Mouse (Mus musculus) CH12.LX (cell line): ENCODE data around the gene Mrpl38. TPM values are rescaled to one million over a fixed set of nuclear protein-coding genes. Genes with fewer than 3 reads are reported as not detected.
"Not testable (repeated sequence)": the region's sequence is repeated elsewhere in the genome, so short reads cannot be mapped to it uniquely, and the experiment has no call there.

Experiments used
- DNase-seq: peaks from one replicate; pipeline ENCODE4 v3.0.0-alpha.2; 2013; ENCODE audit errors: extremely low read depth
- H3K27ac ChIP-seq: 2 replicates; pipeline ENCODE4 v1.5.1; 2012; ENCODE audit warnings: low read depth, mild to moderate bottlenecking, control low read depth, moderate library complexity; ENCODE audit not compliant: insufficient read depth
- H3K27me3 ChIP-seq: replicated peaks from 2 replicates; pipeline ENCODE3; 2012; ENCODE audit warnings: inconsistent platforms
- H3K36me3 ChIP-seq, 2 experiments: replicated peaks in 1 of 2; 2 replicates each; pipeline versions ENCODE3 to v1.6.1; 2012; ENCODE audit warnings: inconsistent platforms in 1 of 2, low read length in 1 of 2, mild to moderate bottlenecking in 1 of 2, mixed read lengths in 1 of 2, moderate library complexity in 1 of 2; ENCODE audit not compliant: control insufficient read depth in 1 of 2, insufficient read depth in 1 of 2
- H3K4me1 ChIP-seq, 2 experiments: 2 replicates each; pipeline ENCODE4 v1.6.1; 2012; ENCODE audit warnings: inconsistent platforms in 1 of 2, moderate library complexity in 1 of 2; ENCODE audit not compliant: insufficient read depth in 2 of 2, control insufficient read depth in 1 of 2
- H3K4me2 ChIP-seq: 2 replicates; pipeline ENCODE4 v1.6.1; 2012; ENCODE audit warnings: low read depth, mild to moderate bottlenecking, control low read depth; ENCODE audit not compliant: poor library complexity, insufficient read depth, severe bottlenecking
- H3K4me3 ChIP-seq, 3 experiments: fragments of 150-350 bp in 1 of 3; sonication (generic) in 1 of 3; replicated peaks in 1 of 3; 2 replicates each; pipeline versions ENCODE3 to v1.5.1; 2011 to 2012; ENCODE audit warnings: low read depth in 2 of 3, low read length in 2 of 3, mild to moderate bottlenecking in 2 of 3, moderate library complexity in 2 of 3, control low read depth in 1 of 3, improper control_type of control experiment in 1 of 3, inconsistent platforms in 1 of 3, mixed read lengths in 1 of 3; ENCODE audit not compliant: poor library complexity in 1 of 3
- H3K79me2 ChIP-seq: replicated peaks from 2 replicates; pipeline ENCODE4 v1.6.1; 2012; ENCODE audit warnings: mild to moderate bottlenecking, moderate library complexity; ENCODE audit not compliant: control insufficient read depth, poor library complexity, insufficient read depth, severe bottlenecking; ENCODE audit errors: extremely low read depth
- H3K9ac ChIP-seq: 2 replicates; pipeline ENCODE4 v1.6.1; 2012; ENCODE audit warnings: low read depth, mild to moderate bottlenecking, control low read depth, moderate library complexity; ENCODE audit not compliant: insufficient read depth
- H3K9me3 ChIP-seq: replicated peaks from 2 replicates; pipeline ENCODE3; 2012; ENCODE audit warnings: low read length, inconsistent platforms, mixed read lengths
- CHD1 ChIP-seq: IDR thresholded peaks from 2 replicates; pipeline ENCODE4 v1.6.1; 2012; ENCODE audit warnings: low read depth, low read length, improper control_type of control experiment, inconsistent platforms
- CHD2 ChIP-seq: IDR thresholded peaks from 2 replicates; pipeline ENCODE4 v1.6.1; 2011; ENCODE audit warnings: low read length, improper control_type of control experiment
- E2F4 ChIP-seq: IDR thresholded peaks from 2 replicates; pipeline ENCODE4 v1.6.1; 2011; ENCODE audit warnings: low read depth, low read length, improper control_type of control experiment; ENCODE audit not compliant: insufficient replicate concordance
- HCFC1 ChIP-seq: IDR thresholded peaks from 2 replicates; pipeline ENCODE4 v1.6.1; 2012; ENCODE audit warnings: low read depth, mild to moderate bottlenecking, inconsistent platforms, low read length, improper control_type of control experiment
- IRF4 ChIP-seq: IDR thresholded peaks from 2 replicates; pipeline ENCODE4 v1.6.1; 2014; ENCODE audit warnings: low read depth, mild to moderate bottlenecking, inconsistent platforms, low read length, improper control_type of control experiment
- JUN ChIP-seq: IDR thresholded peaks from 2 replicates; pipeline ENCODE4 v1.6.1; 2011; ENCODE audit warnings: low read depth, mild to moderate bottlenecking, low read length, improper control_type of control experiment, moderate library complexity; ENCODE audit not compliant: insufficient read depth
- JUND ChIP-seq: conservative IDR thresholded peaks from 2 replicates; pipeline ENCODE4 v1.6.1; 2011; ENCODE audit warnings: low read depth, low read length, improper control_type of control experiment
- MAFK ChIP-seq: IDR thresholded peaks from 2 replicates; pipeline ENCODE4 v1.6.1; 2011; ENCODE audit warnings: low read length, improper control_type of control experiment; ENCODE audit not compliant: insufficient replicate concordance
- MAX ChIP-seq: IDR thresholded peaks from 2 replicates; pipeline ENCODE4 v1.6.1; 2011; ENCODE audit warnings: low read length, improper control_type of control experiment
- MEF2A ChIP-seq: IDR thresholded peaks from 2 replicates; pipeline ENCODE4 v1.6.1; 2014; ENCODE audit warnings: low read depth, mild to moderate bottlenecking, inconsistent platforms, low read length, improper control_type of control experiment, borderline replicate concordance
- PAX5 ChIP-seq: IDR thresholded peaks from 2 replicates; pipeline ENCODE4 v1.6.1; 2012; ENCODE audit warnings: low read length, inconsistent platforms, mixed read lengths
- POLR2A ChIP-seq: IDR thresholded peaks from 2 replicates; pipeline ENCODE4 v1.6.1; 2011; ENCODE audit warnings: low read depth, mild to moderate bottlenecking, improper control_type of control experiment, low read length
- RCOR1 ChIP-seq: conservative IDR thresholded peaks from 2 replicates; pipeline ENCODE4 v1.6.1; 2012; ENCODE audit warnings: low read depth, mild to moderate bottlenecking, inconsistent platforms, low read length, improper control_type of control experiment
- SIN3A ChIP-seq: IDR thresholded peaks from 2 replicates; pipeline ENCODE4 v1.6.1; 2012; ENCODE audit warnings: low read length, improper control_type of control experiment, inconsistent platforms
- SMC3 ChIP-seq: IDR thresholded peaks from 2 replicates; pipeline ENCODE4 v1.6.1; 2011; ENCODE audit warnings: low read depth, low read length, improper control_type of control experiment
- TBP ChIP-seq: conservative IDR thresholded peaks from 2 replicates; pipeline ENCODE4 v1.6.1; 2011; ENCODE audit warnings: low read depth, low read length, improper control_type of control experiment
- UBTF ChIP-seq: IDR thresholded peaks from 2 replicates; pipeline ENCODE4 v1.6.1; 2012; ENCODE audit warnings: low read depth, mild to moderate bottlenecking, inconsistent platforms, low read length, improper control_type of control experiment, moderate library complexity
- USF1 ChIP-seq: IDR thresholded peaks from 2 replicates; pipeline ENCODE4 v1.6.1; 2014; ENCODE audit warnings: low read depth, mild to moderate bottlenecking, inconsistent platforms, low read length, improper control_type of control experiment
- USF2 ChIP-seq: conservative IDR thresholded peaks from 2 replicates; pipeline ENCODE4 v1.6.1; 2011; ENCODE audit warnings: low read depth, low read length, improper control_type of control experiment
- ZMIZ1 ChIP-seq: IDR thresholded peaks from 2 replicates; pipeline ENCODE4 v1.6.1; 2012; ENCODE audit warnings: low read depth, mild to moderate bottlenecking, inconsistent platforms, low read length, improper control_type of control experiment
- dilution Hi-C: fragments of 300-500 bp; cut with MboI; formaldehyde crosslinking; loops from 2 replicates; pipeline ENCODE4 v1.14.3; 2020; ENCODE audit warnings: low sequenced_read_pairs; ENCODE audit not compliant: extremely low pct_unique_long_range_greater_than_20kb, extremely low pct_ligation_motif_present
- in situ Hi-C: fragments of 300-500 bp; cut with MboI; formaldehyde crosslinking; loops from 3 replicates; pipeline ENCODE4 v1.14.3; 2019; ENCODE audit warnings: low sequenced_read_pairs, low pct_ligation_motif_present, low pct_unique_long_range_greater_than_20kb, mixed read lengths
- polyA plus RNA-seq: library from polyadenylated mRNA; unstranded; fragments of >175 nt; gene quantifications from 2 replicates; pipeline ENCODE4 v1.2.1, GENCODE M21; 2012; ENCODE audit warnings: low read depth; ENCODE audit not compliant: insufficient read length
- total RNA-seq, 2 experiments: library from RNA; depleted of rRNA; stranded (reverse); fragments of 300-350 nt in 1 of 2; fragments of >200 nt in 1 of 2; gene quantifications; 2 replicates each; pipeline ENCODE4 v1.2.3; 2012 to 2014

Gene Mrpl38
- total and polyA plus RNA-seq, 3 experiments: 109 to 188 (median 157) TPM

DNA sequence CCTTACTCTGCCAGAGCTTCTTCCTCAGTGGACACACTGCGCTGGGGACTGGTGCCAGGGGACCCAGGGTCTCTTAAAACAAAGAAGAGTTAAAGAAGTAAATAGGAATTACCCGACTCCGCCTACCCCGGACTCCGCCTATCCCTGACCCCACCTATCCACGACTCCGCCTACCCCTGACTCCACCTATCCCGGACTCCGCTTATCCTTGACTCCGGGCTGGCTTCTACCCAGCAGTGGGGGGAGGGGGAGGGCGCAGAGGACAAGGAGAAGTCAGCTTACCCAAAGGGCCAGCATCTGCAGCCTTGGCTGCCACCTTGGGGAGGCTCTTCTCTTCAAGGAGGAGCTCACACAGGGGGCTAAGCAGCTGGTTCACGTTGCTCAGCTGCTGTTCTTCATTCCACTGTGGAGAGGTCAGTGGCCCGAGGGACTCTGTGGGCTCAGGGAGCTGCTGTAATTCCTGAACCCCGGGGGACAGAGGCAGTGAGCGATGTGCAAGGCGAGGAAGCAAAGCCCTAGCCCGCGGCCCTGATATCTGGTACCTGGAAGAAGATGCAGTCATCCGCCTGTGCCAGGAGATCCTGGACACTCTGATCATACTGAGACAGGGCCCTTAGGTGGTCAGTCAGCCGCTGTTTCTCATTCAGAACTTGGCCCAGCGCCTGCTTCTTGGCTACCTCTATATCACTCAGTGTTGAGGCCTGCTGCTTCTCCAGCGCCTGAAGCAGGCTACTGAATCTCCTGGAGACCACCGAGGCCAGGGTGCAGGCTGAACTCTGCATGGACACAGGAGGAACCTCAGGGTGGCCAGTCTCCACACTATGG, 11.3 kb downstream of the Mrpl38 start, which contains the start of gene Trim47:
TSS of gene Trim47 (minus strand) at position 55 of the 825 bp plus-strand sequence.
- Histone ChIP-seq H3K9ac (no peak within 1 kb of the TSS), H3K27ac (no peak within 1 kb of the TSS), H3K36me3 (peaks cover 21 to 53% of the 10 kb centered on the region in 2 experiments), H3K79me2 (no peaks in the 10 kb centered on the region), H3K27me3 (no peaks in the 10 kb centered on the region), H3K9me3 (peaks cover 8% of the 10 kb centered on the region), H3K4me2 (no peak within 1 kb of the TSS), H3K4me1 (peaks cover 6% of the 10 kb centered on the region in 2 experiments; a peak in 3 of 4 replicates), H3K4me3 (no peak within 1 kb of the TSS)
- DNase-seq: no peak
- dilution Hi-C loops (no loop called here), in situ Hi-C loops (no loop called here)
- TF ChIP-seq USF1: no peak
- TF ChIP-seq JUND: no peak
- TF ChIP-seq UBTF: no peak
- TF ChIP-seq SIN3A: no peak
- no peak for TF ChIP-seq MAFK
- no peak for TF ChIP-seq RCOR1
- no peak for TF ChIP-seq CHD2
- TF ChIP-seq MAX: no peak
- TF ChIP-seq SMC3: no peak

DNA sequence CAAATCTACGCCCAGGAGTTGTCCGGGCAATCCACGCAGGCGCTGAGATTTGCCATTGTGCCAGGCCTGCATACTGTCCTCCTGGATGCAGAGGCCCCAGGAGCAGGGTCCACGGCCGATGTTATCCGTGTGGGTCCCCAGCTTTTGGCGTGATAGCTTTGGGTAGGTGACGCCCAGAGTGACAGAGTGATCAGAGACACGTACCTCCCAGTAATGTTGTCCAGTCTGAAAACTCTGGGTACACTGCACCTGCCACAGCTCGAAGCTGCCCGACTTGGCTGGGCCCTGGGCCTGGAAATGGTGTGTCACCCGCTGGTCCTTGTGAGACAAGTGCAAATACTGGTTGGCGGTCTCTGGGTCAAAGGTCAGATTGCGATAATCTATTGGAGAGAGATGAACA, 12.4 kb downstream of the Mrpl38 start:
- TF ChIP-seq MEF2A (no peak), HCFC1 (no peak), IRF4 (no peak), CHD1 (no peak), MAX (no peak), SIN3A (no peak), ZMIZ1 (no peak), JUN (no peak), E2F4 (no peak), USF2 (no peak), PAX5 (no peak), POLR2A (no peak), TBP (no peak)
- H3K27ac ChIP-seq: no peak overlapping the region
- dilution Hi-C loops: no loop called here
- DNase-seq: no peak
- H3K79me2 ChIP-seq: no peaks in the 10 kb centered on the region
- in situ Hi-C loops: no loop called here
- no peak overlapping the region for H3K4me3 ChIP-seq
- peaks cover 6% of the 10 kb centered on the region in 2 experiments; a peak in 3 of 4 replicates for H3K4me1 ChIP-seq
- H3K4me2 ChIP-seq: no peak overlapping the region
- peaks cover 12 to 42% of the 10 kb centered on the region in 2 experiments for H3K36me3 ChIP-seq
- H3K27me3 ChIP-seq: no peaks in the 10 kb centered on the region
- no peak overlapping the region for H3K9ac ChIP-seq
- H3K9me3 ChIP-seq: peaks cover 8% of the 10 kb centered on the region

DNA sequence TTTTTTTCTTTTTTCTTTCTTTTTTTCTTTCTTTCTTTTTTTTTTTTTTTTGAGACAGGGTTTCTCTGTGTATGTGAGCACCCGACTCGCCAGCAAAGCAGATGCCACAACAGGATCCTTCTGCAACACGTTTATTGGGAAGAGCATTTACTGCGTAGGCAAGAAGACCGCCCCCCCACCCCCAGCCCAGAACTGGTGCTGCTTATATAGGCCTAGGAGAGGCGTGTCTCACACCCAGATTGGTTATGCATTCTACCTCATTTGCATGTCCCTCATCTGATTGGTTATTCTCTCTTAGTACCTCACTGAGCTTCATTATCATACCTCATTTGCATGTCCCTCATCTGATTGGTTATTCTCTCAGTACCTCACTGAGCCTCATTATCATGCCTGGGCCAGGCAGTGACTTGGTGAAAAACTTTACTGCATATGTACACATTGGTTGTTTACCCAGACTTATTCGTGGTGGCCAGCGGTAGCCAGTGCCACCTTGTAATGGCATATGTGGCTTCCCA, 16.9 kb downstream of the Mrpl38 start:
- dilution Hi-C loops, H3K4me2 ChIP-seq, H3K79me2 ChIP-seq, DNase-seq, H3K4me1 ChIP-seq, H3K27ac ChIP-seq, H3K27me3 ChIP-seq, in situ Hi-C loops, H3K4me3 ChIP-seq, H3K9ac ChIP-seq, H3K9me3 ChIP-seq: not testable (repeated sequence)
- H3K36me3 ChIP-seq: peaks cover 12 to 29% of the 10 kb centered on the region in 2 experiments
